Mouse (Mus musculus) ES-Bruce4 (cell line): ENCODE measurements around the gene Bach1.

Experiments used
- CTCF ChIP-seq: IDR thresholded peaks from one replicate; pipeline ENCODE4 v1.8.1; 2011; ENCODE audit warnings: low read depth, low read length
- EP300 ChIP-seq: IDR thresholded peaks from 2 replicates; pipeline ENCODE4 v1.6.1; 2011; ENCODE audit warnings: low read depth, low read length; ENCODE audit not compliant: insufficient read depth
- POLR2A ChIP-seq: IDR thresholded peaks from one replicate; pipeline ENCODE4 v1.8.1; 2011; ENCODE audit warnings: low read length; ENCODE audit not compliant: insufficient read depth

DNA sequence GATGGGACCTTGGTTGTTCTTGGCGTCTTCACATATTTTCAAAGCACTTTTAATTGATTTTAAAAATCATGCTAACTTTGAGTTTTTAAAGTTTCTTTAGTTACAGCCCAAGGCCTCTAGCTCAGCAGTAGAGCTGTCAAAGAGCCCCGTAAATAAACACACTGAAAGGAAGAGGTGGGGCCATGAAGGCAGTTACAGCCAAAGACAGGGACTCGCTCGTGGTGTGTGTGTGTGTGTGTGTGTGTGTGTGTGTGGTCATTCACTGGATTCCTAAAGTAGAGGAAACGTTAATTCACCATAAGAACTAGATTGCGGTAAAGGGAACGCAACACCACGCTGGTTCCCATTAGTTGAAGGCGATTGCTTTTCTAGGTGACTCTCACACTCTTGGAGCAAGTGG is 43.2 kb upstream of the Bach1 start:
- TF ChIP-seq POLR2A, result no peak
- TF ChIP-seq CTCF, result no peak
- no peak for TF ChIP-seq EP300
